Mouse (Mus musculus): ENCODE results near the gene Eef2k.
A peak's percentile ranks its signal among the peaks of the same experiment; 100 is the strongest.
"Not testable (repeated sequence)": the region's sequence is repeated elsewhere in the genome, so short reads cannot be mapped to it uniquely, and the experiment has no call there.

Gene Eef2k

GRCm38 (mm10) chr7:120880770-120881169 is 38.1 kb downstream of the Eef2k start:
- DNase-seq (ENCODE audit: low read depth, low spot score) = no peak

GRCm38 (mm10) chr7:120881451-120881850 is 38.8 kb downstream of the Eef2k start:
- no peak for DNase-seq (ENCODE audit: low read depth, low spot score)

- no peak for DNase-seq (ENCODE audit: low read depth, low spot score)
These were observed 40.0 kb downstream of the Eef2k start for GRCm38 (mm10) chr7:120882674-120883073.

- no peak for DNase-seq (ENCODE audit: low read depth, low spot score)
These were observed 41.1 kb downstream of the Eef2k start for GRCm38 (mm10) chr7:120883523-120884290.

- no peak for DNase-seq (ENCODE audit: low read depth, low spot score)
These were observed 42.1 kb downstream of the Eef2k start for GRCm38 (mm10) chr7:120884746-120885145.

GRCm38 (mm10) chr7:120893123-120893522 is 50.5 kb downstream of the Eef2k start:
- no peak for DNase-seq (ENCODE audit: low read depth, low spot score)

GRCm38 (mm10) chr7:120897054-120897453 is 54.4 kb downstream of the Eef2k start:
- no peak for DNase-seq (ENCODE audit: low read depth, low spot score)

GRCm38 (mm10) chr7:120897711-120898335 is 55.2 kb downstream of the Eef2k start:
- DNase-seq (ENCODE audit: low read depth, low spot score) = no peak

GRCm38 (mm10) chr7:120900191-120900590 is 57.6 kb downstream of the Eef2k start:
- DNase-seq (ENCODE audit: low read depth, low spot score) = no peak

- DNase-seq (ENCODE audit: low read depth, low spot score) = no peak
These were observed 59.1 kb downstream of the Eef2k start for GRCm38 (mm10) chr7:120901701-120902100.

- DNase-seq (ENCODE audit: low read depth, low spot score) = no peak
These were observed 60.3 kb downstream of the Eef2k start for GRCm38 (mm10) chr7:120902931-120903330.

GRCm38 (mm10) chr7:120910172-120910571 is 67.5 kb downstream of the Eef2k start:
- DNase-seq (ENCODE audit: low read depth, low spot score) = not testable (repeated sequence)

- not testable (repeated sequence) for DNase-seq (ENCODE audit: low read depth, low spot score)
These were observed 68.6 kb downstream of the Eef2k start for GRCm38 (mm10) chr7:120911268-120911667.

GRCm38 (mm10) chr7:120913332-120913731 is 70.7 kb downstream of the Eef2k start:
- DNase-seq (ENCODE audit: low read depth, low spot score) = no peak

- DNase-seq (ENCODE audit: low read depth, low spot score) = no peak
These were observed 73.7 kb downstream of the Eef2k start for GRCm38 (mm10) chr7:120916262-120916875.

- DNase-seq (ENCODE audit: low read depth, low spot score) = no peak
These were observed 74.6 kb downstream of the Eef2k start for GRCm38 (mm10) chr7:120917279-120917591.

GRCm38 (mm10) chr7:120917592-120918461 is 75.2 kb downstream of the Eef2k start, which contains the start of gene Polr3e:
TSS of gene Polr3e (plus strand) at chr7:120917744.
- DNase-seq (ENCODE audit: low read depth, low spot score) = peak; percentile 98

GRCm38 (mm10) chr7:120918526-120918962 is 75.9 kb downstream of the Eef2k start:
- peak; percentile 89 for DNase-seq (ENCODE audit: low read depth, low spot score)

GRCm38 (mm10) chr7:120933110-120933509 is 90.5 kb downstream of the Eef2k start:
- no peak for DNase-seq (ENCODE audit: low read depth, low spot score)

- DNase-seq (ENCODE audit: low read depth, low spot score) = no peak
These were observed 91.1 kb downstream of the Eef2k start for GRCm38 (mm10) chr7:120933680-120934195.

GRCm38 (mm10) chr7:120934716-120935115 is 92.1 kb downstream of the Eef2k start:
- peak; percentile 74 for DNase-seq (ENCODE audit: low read depth, low spot score)
